Mouse (Mus musculus): ENCODE results near the gene Efna5. TPM values are rescaled to one million over a fixed set of nuclear protein-coding genes. Genes with fewer than 3 reads are reported as not detected.

Efna5 gene
- polyA plus RNA-seq, 1 experiment, result 2.3 TPM

DNA sequence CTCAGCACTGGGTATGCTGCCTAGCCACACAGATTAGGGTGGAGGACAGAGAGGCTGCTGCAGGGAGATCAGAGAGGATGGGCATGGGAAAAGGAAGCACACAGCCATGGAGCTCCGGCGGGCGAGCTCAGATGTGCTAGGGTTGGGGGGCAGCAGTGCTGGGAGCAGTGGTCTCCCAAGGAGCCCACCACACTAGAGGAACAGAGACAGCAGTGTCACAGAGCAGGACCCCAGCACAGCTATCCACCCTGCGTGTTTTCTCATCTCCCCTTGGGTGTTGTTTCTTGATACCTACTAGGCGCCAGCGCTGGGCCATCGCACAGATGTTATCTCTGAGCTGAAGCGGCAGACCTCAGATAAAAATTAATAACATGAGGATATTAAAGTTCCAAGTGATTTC, 234.3 kb downstream of the Efna5 start:
- no peak for DNase-seq
- Histone ChIP-seq H3K4me1 (ENCODE audit: control insufficient read depth, insufficient read depth, low read length) (no peaks in the 10 kb centered on the region), H3K4me3 (replicated peaks; ENCODE audit: extremely low read depth, low read depth, low read length) (no peak overlapping the region)
- WGBS, result 95% methylated on average over 8 of the region's 8 CpGs
- no peak for TF ChIP-seq POLR2A (IDR thresholded peaks at IDR 0.05; ENCODE audit: borderline replicate concordance, extremely low read depth, low read depth, low read length)
- TF ChIP-seq CTCF (IDR thresholded peaks at IDR 0.05; ENCODE audit: insufficient read depth, low read length), result no peak

- Histone ChIP-seq H3K4me1 (ENCODE audit: control insufficient read depth, insufficient read depth, low read length) (no peaks in the 10 kb centered on the region), H3K4me3 (replicated peaks; ENCODE audit: extremely low read depth, low read depth, low read length) (no peak overlapping the region)
- no peak for DNase-seq
- TF ChIP-seq POLR2A (IDR thresholded peaks at IDR 0.05; ENCODE audit: borderline replicate concordance, extremely low read depth, low read depth, low read length) (no peak), CTCF (IDR thresholded peaks at IDR 0.05; ENCODE audit: insufficient read depth, low read length) (no peak)
- 61% methylated on average over 12 of the region's 12 CpGs for WGBS
Measured at GRCm38 (mm10) chr17:62642447-62643145, 238.5 kb downstream of the Efna5 start.

- 92% methylated on average over 6 of the region's 6 CpGs for WGBS
- no peaks in the 10 kb centered on the region for H3K4me1 ChIP-seq (ENCODE audit: control insufficient read depth, insufficient read depth, low read length)
- TF ChIP-seq POLR2A (IDR thresholded peaks at IDR 0.05; ENCODE audit: borderline replicate concordance, extremely low read depth, low read depth, low read length) (no peak), CTCF (IDR thresholded peaks at IDR 0.05; ENCODE audit: insufficient read depth, low read length) (no peak)
Measured at GRCm38 (mm10) chr17:62640654-62641053, 240.5 kb downstream of the Efna5 start.

GRCm38 (mm10) chr17:62636896-62637295, 244.2 kb downstream of the Efna5 start:
- Histone ChIP-seq H3K4me3 (replicated peaks; ENCODE audit: extremely low read depth, low read depth, low read length) (no peak overlapping the region), H3K4me1 (ENCODE audit: control insufficient read depth, insufficient read depth, low read length) (no peaks in the 10 kb centered on the region)
- 73% methylated on average over 7 of the region's 7 CpGs for WGBS
- TF ChIP-seq CTCF (IDR thresholded peaks at IDR 0.05; ENCODE audit: insufficient read depth, low read length) (no peak), POLR2A (IDR thresholded peaks at IDR 0.05; ENCODE audit: borderline replicate concordance, extremely low read depth, low read depth, low read length) (no peak)
- DNase-seq, result no peak

More at GRCm38 (mm10) chr17:62640654-62641053, 240.5 kb downstream of the Efna5 start:
- H3K4me3 ChIP-seq (replicated peaks; ENCODE audit: extremely low read depth, low read depth, low read length), result no peak overlapping the region
- no peak for DNase-seq

DNA sequence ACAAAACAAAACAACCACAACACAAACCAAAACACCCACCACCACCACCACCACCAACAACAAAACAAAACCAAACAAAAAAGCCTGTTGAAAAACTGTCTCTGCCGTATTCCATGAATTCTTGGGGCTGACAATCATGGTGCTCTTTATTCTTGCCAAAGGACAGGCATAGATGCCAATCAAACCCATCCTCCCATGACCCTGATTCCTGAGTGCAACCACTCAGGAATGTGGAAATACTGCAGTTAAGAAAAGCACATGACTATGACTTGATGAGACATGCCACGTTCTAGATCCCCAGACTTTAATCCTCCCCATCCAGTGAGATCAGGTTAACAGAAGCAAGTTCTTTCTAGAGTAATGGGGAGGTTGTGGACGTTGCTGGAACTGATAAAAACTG, 246.2 kb downstream of the Efna5 start:
- Histone ChIP-seq H3K4me1 (ENCODE audit: control insufficient read depth, insufficient read depth, low read length) (no peaks in the 10 kb centered on the region), H3K4me3 (replicated peaks; ENCODE audit: extremely low read depth, low read depth, low read length) (no peak overlapping the region)
- no peak for DNase-seq
- WGBS, result 74% methylated on average over 3 of the region's 3 CpGs
- no peak for TF ChIP-seq POLR2A (IDR thresholded peaks at IDR 0.05; ENCODE audit: borderline replicate concordance, extremely low read depth, low read depth, low read length)
- TF ChIP-seq CTCF (IDR thresholded peaks at IDR 0.05; ENCODE audit: insufficient read depth, low read length), result no peak

DNA sequence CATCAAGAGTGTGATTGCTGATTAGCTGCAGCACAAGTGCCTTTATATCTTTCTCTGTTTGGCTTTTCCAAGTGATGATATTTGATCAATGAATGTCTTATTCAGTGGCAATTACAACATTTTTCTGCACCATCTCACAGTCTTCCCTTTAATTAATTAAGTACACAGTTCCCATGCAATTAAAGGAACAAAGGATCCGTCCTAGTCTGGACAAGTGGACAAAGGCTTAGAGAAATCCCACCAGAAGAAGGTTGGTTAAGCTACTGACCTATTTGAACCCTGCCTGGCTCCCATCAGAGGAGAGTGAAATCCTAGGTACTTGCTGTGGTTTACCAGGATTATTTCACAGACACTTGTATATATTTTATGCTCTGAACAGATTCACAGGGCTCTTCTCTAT, 252.6 kb downstream of the Efna5 start:
- no peak for DNase-seq
- Histone ChIP-seq H3K4me3 (replicated peaks; ENCODE audit: extremely low read depth, low read depth, low read length) (no peak overlapping the region), H3K4me1 (ENCODE audit: control insufficient read depth, insufficient read depth, low read length) (no peaks in the 10 kb centered on the region)
- 76% methylated on average over 1 of the region's 1 CpGs for WGBS
- TF ChIP-seq CTCF (IDR thresholded peaks at IDR 0.05; ENCODE audit: insufficient read depth, low read length) (no peak), POLR2A (IDR thresholded peaks at IDR 0.05; ENCODE audit: borderline replicate concordance, extremely low read depth, low read depth, low read length) (no peak)

DNA sequence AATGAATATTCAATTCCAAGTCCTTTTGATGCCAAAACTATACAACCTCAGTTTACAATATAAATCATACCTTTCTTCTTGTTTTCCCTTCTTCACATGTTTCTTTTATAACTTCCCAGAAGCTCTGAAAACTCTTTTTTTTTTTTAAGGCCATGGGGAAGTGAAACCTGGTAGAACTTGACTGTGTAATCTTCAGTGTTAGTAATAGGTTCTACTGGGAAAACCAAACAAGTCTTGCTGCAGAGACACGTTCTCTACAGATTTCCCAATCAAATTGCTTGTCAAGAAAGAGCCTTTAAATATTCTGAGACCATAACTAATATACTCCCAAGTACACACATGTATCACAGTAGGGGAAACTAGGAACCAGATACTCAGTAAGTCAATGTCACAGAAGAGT, 253.6 kb downstream of the Efna5 start:
- no peak overlapping the region for H3K4me3 ChIP-seq (replicated peaks; ENCODE audit: extremely low read depth, low read depth, low read length)
- 42% methylated on average over 1 of the region's 1 CpGs for WGBS
- DNase-seq, result no peak
- no peaks in the 10 kb centered on the region for H3K4me1 ChIP-seq (ENCODE audit: control insufficient read depth, insufficient read depth, low read length)
- no peak for TF ChIP-seq POLR2A (IDR thresholded peaks at IDR 0.05; ENCODE audit: borderline replicate concordance, extremely low read depth, low read depth, low read length)
- no peak for TF ChIP-seq CTCF (IDR thresholded peaks at IDR 0.05; ENCODE audit: insufficient read depth, low read length)

DNA sequence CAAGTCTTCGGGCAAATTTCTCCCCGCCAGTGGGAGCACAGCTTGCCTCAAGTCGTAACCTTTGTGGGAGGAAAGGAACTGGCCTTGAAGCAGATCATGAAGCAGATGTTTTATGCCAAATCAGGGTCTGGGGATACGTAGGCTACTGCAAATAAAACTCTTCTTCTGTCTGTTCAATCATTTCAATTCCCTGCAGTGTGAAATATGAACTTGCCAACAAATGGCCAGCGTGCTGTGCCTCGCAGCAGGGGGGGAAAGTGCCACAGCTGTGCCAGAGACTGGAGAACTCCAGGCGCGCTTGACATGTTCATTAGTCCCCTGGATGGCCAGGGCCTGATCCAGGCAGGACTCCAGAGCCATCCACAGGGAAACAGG, 255.5 kb downstream of the Efna5 start:
- H3K4me3 ChIP-seq (replicated peaks; ENCODE audit: extremely low read depth, low read depth, low read length), result no peak overlapping the region
- TF ChIP-seq POLR2A (IDR thresholded peaks at IDR 0.05; ENCODE audit: borderline replicate concordance, extremely low read depth, low read depth, low read length) (no peak), CTCF (IDR thresholded peaks at IDR 0.05; ENCODE audit: insufficient read depth, low read length) (no peak)
- DNase-seq, result no peak
- WGBS, result 80% methylated on average over 8 of the region's 8 CpGs
- H3K4me1 ChIP-seq (ENCODE audit: control insufficient read depth, insufficient read depth, low read length), result no peaks in the 10 kb centered on the region

DNA sequence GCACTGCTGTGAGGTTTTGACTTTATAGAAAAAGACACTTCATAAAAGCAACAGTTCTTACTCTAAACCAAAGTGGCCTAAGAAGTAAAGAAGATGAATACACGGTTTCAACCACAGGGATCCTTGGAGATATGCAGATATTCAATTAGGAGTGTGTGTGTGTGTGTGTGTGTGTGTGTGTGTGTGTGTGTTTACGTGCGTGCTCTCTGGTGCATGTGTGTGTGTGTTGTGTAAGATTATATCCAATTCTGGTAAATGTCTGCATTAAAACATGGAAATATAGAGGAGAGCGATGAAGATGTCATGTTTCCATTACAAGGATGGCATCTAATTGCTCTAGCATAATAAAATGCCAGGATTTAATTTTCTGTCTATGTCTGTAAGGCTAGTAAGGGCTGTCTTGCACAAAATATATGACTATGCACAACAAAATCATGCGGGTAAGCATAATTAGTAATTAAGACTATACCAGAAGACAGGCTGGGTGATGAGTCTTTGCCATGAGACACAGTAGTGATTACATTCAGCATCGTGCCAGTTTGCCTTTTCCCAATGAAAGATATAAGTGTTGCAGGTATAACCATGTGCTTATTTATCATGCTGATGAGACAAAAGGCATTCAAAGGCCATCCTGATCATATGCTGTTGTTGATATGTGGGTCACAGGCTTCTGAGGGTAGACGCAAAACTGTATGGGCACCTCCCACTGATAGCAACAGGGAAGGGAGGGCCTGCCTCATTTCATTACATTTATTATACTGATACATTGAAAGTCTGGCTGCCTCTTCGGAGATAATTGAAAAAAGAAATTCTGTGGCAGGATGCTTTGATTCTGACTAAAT, 256.1 kb downstream of the Efna5 start:
- DNase-seq, result no peak
- no peak overlapping the region for H3K4me3 ChIP-seq (replicated peaks; ENCODE audit: extremely low read depth, low read depth, low read length)
- H3K4me1 ChIP-seq (ENCODE audit: control insufficient read depth, insufficient read depth, low read length), result no peaks in the 10 kb centered on the region
- 91% methylated on average over 8 of the region's 8 CpGs for WGBS
- TF ChIP-seq CTCF (IDR thresholded peaks at IDR 0.05; ENCODE audit: insufficient read depth, low read length) (no peak), POLR2A (IDR thresholded peaks at IDR 0.05; ENCODE audit: borderline replicate concordance, extremely low read depth, low read depth, low read length) (no peak)

DNA sequence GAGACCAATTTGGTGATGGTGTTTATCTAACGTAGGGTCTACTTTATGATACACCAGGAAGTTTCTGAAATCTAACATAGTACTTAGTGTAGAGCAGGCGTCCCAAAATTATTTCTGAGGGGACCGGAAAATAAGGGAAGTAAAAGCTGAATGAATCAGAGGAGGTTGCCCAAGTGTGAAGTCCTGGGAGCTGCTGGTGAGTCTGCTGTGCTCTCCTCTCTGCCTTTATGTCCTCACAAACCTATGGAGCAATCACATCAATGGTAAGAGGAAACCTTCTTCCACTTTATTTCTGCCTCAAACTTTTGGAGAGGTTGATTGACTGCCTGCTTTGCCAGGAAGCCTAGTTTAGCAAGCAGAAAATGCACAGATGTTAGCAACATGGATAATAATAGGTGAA, 257.9 kb downstream of the Efna5 start:
- no peak for DNase-seq
- 80% methylated on average over 3 of the region's 3 CpGs for WGBS

More for the DNA sequence above, 257.9 kb downstream of the Efna5 start:
- H3K4me3 ChIP-seq (replicated peaks; ENCODE audit: extremely low read depth, low read depth, low read length), result no peak overlapping the region
- no peaks in the 10 kb centered on the region for H3K4me1 ChIP-seq (ENCODE audit: control insufficient read depth, insufficient read depth, low read length)
- TF ChIP-seq POLR2A (IDR thresholded peaks at IDR 0.05; ENCODE audit: borderline replicate concordance, extremely low read depth, low read depth, low read length) (no peak), CTCF (IDR thresholded peaks at IDR 0.05; ENCODE audit: insufficient read depth, low read length) (no peak)
